Mouse (Mus musculus) forebrain, embryonic 15.5 days (tissue): ENCODE data around the gene Bend4. TPM values are rescaled to one million over a fixed set of nuclear protein-coding genes. Genes with fewer than 3 reads are reported as not detected.
A peak's percentile ranks its signal among the peaks of the same experiment; 100 is the strongest.

Source experiments
- ATAC-seq: fragments of 200-750 bp; cut with Nextera tagmentation; replicated peaks from 2 replicates; pipeline ENCODE4 v1.8.0; 2017; ENCODE audit warnings: mild to moderate bottlenecking, moderate TSS enrichment, moderate library complexity
- H3K27ac ChIP-seq: fragments of 300-500 bp; sonication (generic); replicated peaks from 2 replicates; pipeline ENCODE4 v1.5.1; 2015; ENCODE audit warnings: mild to moderate bottlenecking, inconsistent platforms
- H3K27me3 ChIP-seq: fragments of 300-500 bp; sonication (generic); 2 replicates; pipeline ENCODE4 v1.6.1; 2015; ENCODE audit warnings: inconsistent platforms
- H3K36me3 ChIP-seq: fragments of 300-500 bp; sonication (generic); 2 replicates; pipeline ENCODE4 v1.6.1; 2015; ENCODE audit warnings: mild to moderate bottlenecking, inconsistent platforms
- H3K4me1 ChIP-seq: fragments of 300-500 bp; sonication (generic); 2 replicates; pipeline ENCODE4 v1.6.1; 2015; ENCODE audit warnings: inconsistent platforms
- H3K4me2 ChIP-seq: fragments of 300-500 bp; sonication (generic); replicated peaks from 2 replicates; pipeline ENCODE4 v1.6.1; 2015; ENCODE audit warnings: mild to moderate bottlenecking, inconsistent platforms
- H3K4me3 ChIP-seq: fragments of 300-500 bp; sonication (generic); 2 replicates; pipeline ENCODE4 v1.5.1; 2015; ENCODE audit warnings: mild to moderate bottlenecking, inconsistent platforms
- H3K9ac ChIP-seq: fragments of 300-500 bp; sonication (generic); replicated peaks from 2 replicates; pipeline ENCODE4 v1.6.1; 2015; ENCODE audit warnings: mild to moderate bottlenecking, inconsistent platforms
- H3K9me3 ChIP-seq: fragments of 300-500 bp; sonication (generic); 2 replicates; pipeline ENCODE4 v1.6.1; 2016; ENCODE audit warnings: inconsistent platforms
- WGBS: fragments of 180-500 bp; shearing (Covaris S2); methylation state at CpG from one replicate; pipeline ENCODE4 v1.1.7; 2015; ENCODE audit warnings: mixed read lengths; 5-methylcytosine and 5-hydroxymethylcytosine counted together
- polyA plus RNA-seq: library from polyadenylated mRNA; unstranded; fragments of >200 nt; fragmentation: Nextera tagmentation; extraction: Ambion mirVana; gene quantifications from 2 replicates; pipeline ENCODE4 v1.2.1, GENCODE M21; 2015

Gene Bend4
- polyA plus RNA-seq, 1 experiment from 2014 or later = 7.4 TPM

DNA sequence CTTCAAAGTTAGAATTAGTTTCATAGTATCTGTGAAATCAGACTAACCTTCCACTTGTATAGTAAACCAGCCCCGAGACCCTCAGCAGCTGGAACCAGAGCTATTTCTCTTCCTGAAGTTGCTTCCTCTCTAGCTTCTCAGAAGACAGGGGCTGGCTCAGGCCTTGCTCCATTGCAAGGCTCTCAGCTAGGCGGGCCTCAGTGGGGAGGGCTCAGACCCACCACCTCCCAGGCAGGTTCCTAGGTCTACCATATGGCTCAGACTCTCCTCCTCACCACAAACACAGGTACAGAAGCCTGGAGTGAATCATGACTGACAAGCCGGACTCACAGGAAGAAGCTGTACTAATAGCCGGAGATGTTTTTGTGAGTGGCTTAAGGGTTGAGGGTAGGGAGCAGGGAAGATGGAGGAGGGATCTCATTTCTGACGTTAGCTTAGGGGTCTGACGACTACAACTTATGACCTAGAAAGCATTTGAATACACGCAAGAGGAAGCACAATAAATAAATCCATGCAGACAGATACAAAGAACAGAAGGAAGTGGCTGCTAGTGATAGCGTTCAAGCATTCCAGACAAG, 51.0 kb downstream of the Bend4 start:
- ATAC-seq = no peak
- 87% methylated on average over 8 of the region's 8 CpGs for WGBS
- no peaks in the 10 kb centered on the region for H3K9me3 ChIP-seq

DNA sequence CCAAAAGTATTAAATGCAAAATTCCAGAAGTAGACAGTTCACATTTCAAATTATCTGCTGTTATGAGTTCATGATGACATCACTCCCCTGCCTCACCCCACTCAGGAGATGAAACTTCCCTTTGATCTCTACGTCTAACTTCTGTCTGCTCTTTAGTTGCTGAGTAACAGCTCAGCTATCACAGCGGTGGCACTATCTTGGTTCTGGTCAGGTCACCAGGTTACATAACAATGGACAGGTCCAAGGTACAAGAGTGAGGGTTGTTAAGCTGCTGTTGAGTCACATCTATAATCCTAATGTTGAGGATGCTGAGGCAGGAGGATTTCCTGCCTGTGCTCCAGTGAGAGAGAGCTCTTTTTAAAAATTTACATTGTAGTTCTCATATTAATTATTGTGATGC, 65.2 kb downstream of the Bend4 start:
- H3K4me1 ChIP-seq = no peaks in the 10 kb centered on the region
- no peak overlapping the region for H3K4me3 ChIP-seq
- H3K36me3 ChIP-seq = no peaks in the 10 kb centered on the region
- H3K9me3 ChIP-seq = no peaks in the 10 kb centered on the region
- no peak overlapping the region for H3K27ac ChIP-seq
- no peak overlapping the region for H3K9ac ChIP-seq
- ATAC-seq = no peak
- H3K4me2 ChIP-seq = no peak overlapping the region
- H3K27me3 ChIP-seq = no peaks in the 10 kb centered on the region
- WGBS = 82% methylated on average over 2 of the region's 2 CpGs

More for the DNA sequence above, 51.0 kb downstream of the Bend4 start:
- Histone ChIP-seq H3K27ac (no peak overlapping the region), H3K36me3 (no peaks in the 10 kb centered on the region), H3K4me2 (no peak overlapping the region), H3K9ac (no peak overlapping the region), H3K4me1 (no peaks in the 10 kb centered on the region), H3K27me3 (no peaks in the 10 kb centered on the region), H3K4me3 (no peak overlapping the region)

DNA sequence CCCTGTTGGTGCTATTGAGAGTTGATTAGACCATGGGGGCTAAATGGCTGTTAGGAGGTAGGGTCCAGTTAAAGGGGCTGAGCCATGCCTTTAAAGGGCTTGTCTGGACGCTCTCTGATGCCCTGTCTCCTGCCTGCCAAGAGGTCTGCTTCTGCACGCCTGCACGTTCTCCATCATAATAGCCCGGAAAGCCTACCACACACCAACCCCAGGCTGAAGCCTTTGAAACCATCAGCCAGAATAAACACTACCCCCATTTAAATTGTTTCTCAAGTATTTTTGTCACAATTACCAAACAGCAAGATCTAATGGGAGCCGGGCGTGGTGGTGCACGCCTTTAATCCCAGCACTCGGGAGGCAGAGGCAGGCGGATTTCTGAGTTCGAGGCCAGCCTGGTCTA, 65.8 kb downstream of the Bend4 start:
- H3K36me3 ChIP-seq = no peaks in the 10 kb centered on the region
- no peak for ATAC-seq
- H3K9me3 ChIP-seq = no peaks in the 10 kb centered on the region
- H3K4me1 ChIP-seq = no peaks in the 10 kb centered on the region
- H3K4me2 ChIP-seq = no peak overlapping the region
- no peak overlapping the region for H3K4me3 ChIP-seq
- H3K9ac ChIP-seq = no peak overlapping the region
- 94% methylated on average over 10 of the region's 10 CpGs for WGBS
- H3K27ac ChIP-seq = no peak overlapping the region
- H3K27me3 ChIP-seq = no peaks in the 10 kb centered on the region

DNA sequence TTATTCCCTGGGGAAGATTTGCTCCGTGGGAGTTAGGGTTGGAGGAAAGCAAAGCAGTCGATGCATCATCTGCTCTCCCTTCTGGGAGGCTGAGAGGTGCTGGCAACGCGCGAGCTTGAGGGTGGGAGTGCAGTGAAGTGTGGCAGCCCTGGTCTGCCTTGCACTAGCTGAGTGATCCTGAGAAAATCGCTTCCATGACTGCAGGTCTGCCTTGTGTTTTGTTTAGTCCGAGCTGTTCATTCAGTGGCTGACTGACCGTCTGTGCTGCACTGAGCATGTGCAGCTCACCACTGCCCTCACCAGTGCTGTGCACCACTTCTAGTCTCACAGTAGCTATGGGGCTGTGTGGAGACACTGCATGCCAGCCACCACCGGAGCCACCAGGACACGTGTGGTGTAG, 79.2 kb downstream of the Bend4 start:
- no peak overlapping the region for H3K27ac ChIP-seq
- no peak overlapping the region for H3K4me3 ChIP-seq
- no peak overlapping the region for H3K9ac ChIP-seq
- no peaks in the 10 kb centered on the region for H3K27me3 ChIP-seq
- H3K4me1 ChIP-seq = no peaks in the 10 kb centered on the region
- no peak overlapping the region for H3K4me2 ChIP-seq
- WGBS = 72% methylated on average over 10 of the region's 10 CpGs
- H3K36me3 ChIP-seq = peaks cover 73% of the 10 kb centered on the region
- ATAC-seq = peak; percentile 32; the same call in 1 of the 2 replicates
- no peaks in the 10 kb centered on the region for H3K9me3 ChIP-seq

DNA sequence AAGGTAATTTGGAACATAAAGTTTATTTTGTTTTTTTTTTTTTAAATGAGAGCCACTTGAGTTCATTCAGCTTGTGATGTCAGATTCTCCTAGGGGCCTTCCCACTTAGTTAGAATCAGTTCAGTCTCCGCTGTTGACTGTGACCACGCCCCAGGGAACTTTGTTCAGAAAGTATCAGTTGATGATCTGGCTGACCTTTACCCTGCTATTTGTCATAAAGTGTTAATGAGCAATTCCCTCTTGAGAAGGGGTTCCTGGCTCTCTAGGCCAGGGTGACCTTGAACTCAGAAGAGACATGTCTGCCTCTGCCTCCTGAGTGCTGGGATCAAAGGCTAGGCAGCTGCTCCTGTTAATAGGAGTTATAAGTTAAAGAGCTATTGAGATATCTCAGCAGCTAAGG, 81.0 kb downstream of the Bend4 start:
- 94% methylated on average over 2 of the region's 2 CpGs for WGBS
- ATAC-seq = no peak
- H3K27me3 ChIP-seq = no peaks in the 10 kb centered on the region
- no peak overlapping the region for H3K9ac ChIP-seq
- H3K36me3 ChIP-seq = peaks cover 74% of the 10 kb centered on the region
- no peaks in the 10 kb centered on the region for H3K4me1 ChIP-seq
- no peak overlapping the region for H3K4me2 ChIP-seq
- H3K9me3 ChIP-seq = no peaks in the 10 kb centered on the region
- H3K27ac ChIP-seq = no peak overlapping the region
- no peak overlapping the region for H3K4me3 ChIP-seq

Other genes starting within 250 kb of the Bend4 start
- gene Tmem33, start 167.7 kb downstream of the Bend4 start, polyA plus RNA-seq = 75.8 and 80.5 TPM in 2 replicates
- 155 and 160 TPM in 2 replicates for gene Slc30a9, start 121.4 kb downstream of the Bend4 start, polyA plus RNA-seq
- 0.36 and 0.70 TPM in 2 replicates for gene Shisa3, start 179.6 kb upstream of the Bend4 start, polyA plus RNA-seq